Mouse (Mus musculus) testis, postnatal 10 days (tissue): ENCODE measurements around the gene Vmn1r36.
"Not testable (repeated sequence)": the region's sequence is repeated elsewhere in the genome, so short reads cannot be mapped to it uniquely, and the experiment has no call there.

ENCODE experiments used
- DNase-seq: peaks from one replicate; pipeline ENCODE4 v3.0.0; 2021; ENCODE audit warnings: low spot score

Gene Vmn1r36

GRCm38 (mm10) chr6:66719068-66719467 lies at the start of gene Vmn1r36:
Gene Vmn1r36, minus strand, starts transcription at chr6:66719168.
- DNase-seq = not testable (repeated sequence)

- not testable (repeated sequence) for DNase-seq
Measured at GRCm38 (mm10) chr6:66729082-66729481, 10.1 kb upstream of the Vmn1r36 start, which contains the start of gene Vmn1r37. Gene Vmn1r37, plus strand, starts transcription at chr6:66729382.

DNA sequence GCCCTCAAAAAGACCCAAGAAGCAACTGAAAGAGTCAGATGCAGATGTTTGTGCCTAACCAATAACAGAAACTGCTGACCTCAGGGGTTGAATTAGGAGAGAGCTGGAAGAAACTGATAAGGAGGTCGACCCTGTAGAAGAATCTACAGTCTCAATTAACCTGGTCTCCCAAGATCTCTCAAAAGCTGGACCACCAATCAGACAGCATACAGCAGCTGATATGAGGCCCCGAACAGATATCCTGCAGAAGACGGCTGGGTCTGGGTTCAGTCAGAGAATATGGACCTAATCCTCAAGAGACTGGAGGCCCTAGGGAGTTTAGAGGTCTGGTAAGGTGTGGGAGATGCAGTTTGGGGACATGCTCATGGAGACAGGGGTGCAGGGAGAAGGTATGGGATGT lies 5.1 kb downstream of the Vmn1r36 start:
- no peak for DNase-seq

DNA sequence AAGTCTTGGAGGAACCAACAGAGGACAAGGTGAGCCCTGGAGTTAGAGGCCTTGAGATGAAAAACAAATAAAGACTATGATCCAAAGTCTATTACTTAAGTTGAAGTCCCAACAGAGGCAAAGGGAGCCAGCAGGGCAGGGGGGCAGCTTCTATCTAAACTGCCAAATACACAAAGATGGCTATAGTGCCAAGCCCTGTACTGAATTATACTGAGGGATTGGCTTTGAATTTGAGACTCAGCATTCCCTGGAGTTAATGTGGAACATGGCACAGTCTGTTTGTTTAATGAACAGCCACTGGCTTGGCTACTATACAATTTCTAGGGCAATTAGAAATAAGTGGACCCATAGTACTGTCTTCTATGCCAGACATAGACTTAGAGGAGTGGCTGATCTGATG lies 10.1 kb downstream of the Vmn1r36 start:
- no peak for DNase-seq

GRCm38 (mm10) chr6:66685806-66686205 lies 33.2 kb downstream of the Vmn1r36 start, which contains the start of gene Vmn1r35:
Gene Vmn1r35, minus strand, starts transcription at chr6:66685906.
- DNase-seq = no peak
